Mouse (Mus musculus): Measurements from ENCODE around the gene Fam83c. TPM values are rescaled to one million over a fixed set of nuclear protein-coding genes. Genes with fewer than 3 reads are reported as not detected.
A peak's percentile ranks its signal among the peaks of the same experiment; 100 is the strongest.

Gene Fam83c
- polyA plus RNA-seq, 1 experiment from 2014 or later = 0.82 TPM

DNA sequence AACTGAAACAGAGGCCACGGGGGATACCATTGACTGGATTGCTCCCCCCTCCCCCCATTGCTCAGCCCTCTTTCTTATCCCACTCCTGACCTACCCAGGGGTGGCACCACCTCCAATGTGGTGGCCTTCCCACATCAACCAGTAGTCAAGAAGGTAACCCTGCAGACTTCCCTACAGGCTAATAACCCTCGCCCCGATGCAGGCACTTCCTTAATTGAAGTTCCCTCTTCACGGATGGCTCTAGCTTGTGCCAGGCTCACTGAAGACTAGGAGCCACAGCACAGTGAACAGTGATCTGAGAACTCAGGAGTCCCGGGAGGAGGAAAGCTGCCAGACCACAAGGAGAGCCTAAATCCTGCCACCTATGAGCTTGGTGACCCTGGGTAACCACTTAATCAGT is 47.7 kb downstream of the Fam83c start:
- no peaks in the 10 kb centered on the region for H3K36me3 ChIP-seq
- H3K9ac ChIP-seq = no peak overlapping the region
- no peak overlapping the region for H3K4me3 ChIP-seq
- no peaks in the 10 kb centered on the region for H3K9me3 ChIP-seq
- H3K27ac ChIP-seq (replicated peaks) = no peak overlapping the region
- no peak overlapping the region for H3K4me2 ChIP-seq
- no peaks in the 10 kb centered on the region for H3K27me3 ChIP-seq
- H3K4me1 ChIP-seq (replicated peaks) = no peaks in the 10 kb centered on the region
- no peak for ATAC-seq (ENCODE audit: low FRiP score, low read depth)
- 76% methylated on average over 5 of the region's 5 CpGs for WGBS

DNA sequence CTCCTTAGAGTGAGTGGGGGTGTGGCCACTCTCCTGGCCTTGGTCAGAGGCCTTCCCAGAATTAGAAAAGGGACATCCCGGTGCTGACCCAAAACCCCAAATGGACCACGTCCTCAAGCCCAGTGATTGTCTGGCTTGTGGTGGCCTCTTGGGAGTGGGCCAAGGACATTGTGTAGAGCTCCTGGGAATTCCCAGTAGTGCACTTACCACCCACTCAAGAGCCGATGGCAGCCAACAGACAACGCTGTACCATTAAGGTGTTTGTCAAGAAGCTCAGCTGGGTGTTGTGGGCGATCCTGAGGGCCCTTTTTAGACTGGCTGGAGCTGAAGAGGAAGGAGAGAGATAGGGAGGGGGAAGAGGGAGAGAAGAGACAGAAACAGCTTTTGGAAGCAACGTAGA is 50.1 kb downstream of the Fam83c start:
- no peak overlapping the region for H3K9ac ChIP-seq
- 0 out of 2 replicates have a peak, but pooled peaks cover 5% of the 10 kb centered on the region for H3K4me1 ChIP-seq (replicated peaks)
- no peak overlapping the region for H3K27ac ChIP-seq (replicated peaks)
- H3K27me3 ChIP-seq = no peaks in the 10 kb centered on the region
- no peak overlapping the region for H3K4me3 ChIP-seq
- no peaks in the 10 kb centered on the region for H3K36me3 ChIP-seq
- no peaks in the 10 kb centered on the region for H3K9me3 ChIP-seq
- WGBS = 76% methylated on average over 6 of the region's 6 CpGs
- H3K4me2 ChIP-seq = no peak overlapping the region
- ATAC-seq (ENCODE audit: low FRiP score, low read depth) = no peak

DNA sequence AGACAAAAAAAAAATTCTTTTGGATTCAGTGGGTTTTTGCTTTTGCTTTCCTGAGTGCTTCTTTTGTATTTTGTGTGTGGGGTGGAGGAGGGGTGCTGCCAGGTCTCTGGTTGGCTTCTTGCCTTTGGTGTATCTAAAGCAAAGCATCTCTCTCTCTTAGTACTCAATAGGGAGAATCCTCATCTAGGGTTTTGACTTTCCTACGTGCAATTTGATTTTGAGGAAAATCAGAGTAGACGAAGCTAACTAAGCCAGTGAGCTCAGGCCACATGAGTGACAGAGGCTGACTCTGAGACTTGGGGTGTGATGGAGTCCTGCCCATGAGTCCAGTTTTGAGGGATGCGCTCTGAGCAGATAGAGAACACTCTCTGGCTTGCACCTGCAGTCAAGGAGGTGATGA is 55.1 kb downstream of the Fam83c start:
- Histone ChIP-seq H3K9me3 (no peaks in the 10 kb centered on the region), H3K4me3 (no peak overlapping the region), H3K9ac (no peak overlapping the region), H3K27ac (replicated peaks) (no peak overlapping the region), H3K36me3 (no peaks in the 10 kb centered on the region), H3K4me2 (no peak overlapping the region), H3K27me3 (no peaks in the 10 kb centered on the region), H3K4me1 (replicated peaks) (peaks cover 45% of the 10 kb centered on the region)
- no peak for ATAC-seq (ENCODE audit: low FRiP score, low read depth)
- WGBS = 79% methylated on average over 3 of the region's 3 CpGs

DNA sequence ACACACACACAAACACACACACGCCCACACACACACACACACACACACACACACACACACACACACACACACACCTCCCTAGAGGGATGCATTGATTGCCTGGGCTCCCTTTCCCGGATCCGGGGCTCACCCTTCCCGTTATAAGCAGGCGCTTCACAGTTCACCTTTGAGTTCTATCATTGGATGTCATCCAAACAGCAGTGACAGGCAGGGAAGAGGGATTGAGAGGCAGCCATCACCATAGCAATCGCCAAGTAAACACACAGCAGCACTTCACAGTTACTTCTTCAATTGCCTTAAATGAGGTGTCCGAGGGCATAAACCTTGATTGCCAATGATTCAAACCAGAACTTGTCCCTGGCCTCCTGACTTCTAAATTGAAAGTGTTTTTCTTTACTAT is 55.6 kb downstream of the Fam83c start:
- H3K27me3 ChIP-seq = no peaks in the 10 kb centered on the region
- H3K9me3 ChIP-seq = no peaks in the 10 kb centered on the region
- peaks cover 47% of the 10 kb centered on the region for H3K4me1 ChIP-seq (replicated peaks)
- H3K9ac ChIP-seq = no peak overlapping the region
- WGBS = 43% methylated on average over 7 of the region's 7 CpGs
- ATAC-seq (ENCODE audit: low FRiP score, low read depth) = no peak
- no peak overlapping the region for H3K4me3 ChIP-seq
- no peaks in the 10 kb centered on the region for H3K36me3 ChIP-seq
- no peak overlapping the region for H3K4me2 ChIP-seq
- no peak overlapping the region for H3K27ac ChIP-seq (replicated peaks)

DNA sequence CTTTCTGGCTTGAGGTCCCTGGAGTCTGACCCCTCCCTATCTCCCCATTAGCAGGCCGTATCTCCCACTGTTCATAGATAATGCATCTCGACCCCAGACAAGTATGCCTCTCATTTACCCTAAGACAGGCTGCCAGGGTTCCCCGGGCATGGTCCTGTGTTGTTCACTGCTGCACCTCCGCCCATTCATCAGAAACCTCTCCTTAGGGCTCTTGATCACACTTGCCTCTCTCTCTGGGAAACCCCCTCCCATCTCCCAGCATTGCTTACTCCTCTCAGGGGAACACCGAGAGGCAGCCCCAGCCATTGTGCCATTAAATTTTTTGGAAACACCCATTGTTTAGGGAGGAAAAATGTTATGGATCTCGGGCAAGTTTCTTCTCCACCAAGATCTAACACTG is 56.6 kb downstream of the Fam83c start:
- H3K4me1 ChIP-seq (replicated peaks) = peaks cover 47% of the 10 kb centered on the region
- H3K9ac ChIP-seq = no peak overlapping the region
- no peak overlapping the region for H3K27ac ChIP-seq (replicated peaks)
- no peaks in the 10 kb centered on the region for H3K36me3 ChIP-seq
- no peak; the same call in 1 of the 2 replicates for ATAC-seq (ENCODE audit: low FRiP score, low read depth)
- 42% methylated on average over 6 of the region's 6 CpGs for WGBS
- H3K4me2 ChIP-seq = peak overlapping the region; percentile 64
- no peak overlapping the region for H3K4me3 ChIP-seq
- H3K9me3 ChIP-seq = no peaks in the 10 kb centered on the region
- H3K27me3 ChIP-seq = no peaks in the 10 kb centered on the region

DNA sequence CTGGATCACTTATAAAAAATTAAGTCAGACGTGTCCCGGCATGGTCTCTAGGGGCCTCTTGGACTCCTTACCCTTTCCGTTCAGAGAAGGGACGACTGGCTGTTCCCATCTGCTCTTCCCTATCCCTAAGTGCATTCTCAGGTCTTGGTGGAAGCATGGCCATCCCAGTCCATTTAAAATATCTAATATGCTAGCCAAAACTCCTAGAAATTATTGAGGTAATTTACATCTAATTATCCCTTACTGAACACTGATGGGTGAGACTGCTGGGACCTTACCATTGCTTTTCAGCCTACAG is 57.0 kb downstream of the Fam83c start:
- H3K36me3 ChIP-seq = no peaks in the 10 kb centered on the region
- no peak overlapping the region for H3K4me3 ChIP-seq
- WGBS = 40% methylated on average over 4 of the region's 4 CpGs
- no peak for ATAC-seq (ENCODE audit: low FRiP score, low read depth)
- no peak overlapping the region for H3K27ac ChIP-seq (replicated peaks)
- H3K9ac ChIP-seq = no peak overlapping the region
- no peaks in the 10 kb centered on the region for H3K27me3 ChIP-seq
- peaks cover 47% of the 10 kb centered on the region for H3K4me1 ChIP-seq (replicated peaks)
- H3K9me3 ChIP-seq = no peaks in the 10 kb centered on the region
- peak overlapping the region; percentile 64 for H3K4me2 ChIP-seq

Other genes starting within 250 kb of the Fam83c start
- 14.9 and 15.3 TPM in 2 replicates for gene Gss, start 242.0 kb downstream of the Fam83c start, polyA plus RNA-seq (2015; fragmentation: Nextera tagmentation; extraction: Ambion mirVana)
- gene Myh7b, start 223.6 kb downstream of the Fam83c start, polyA plus RNA-seq (2015; fragmentation: Nextera tagmentation; extraction: Ambion mirVana) = 1.4 and 1.6 TPM in 2 replicates
- 162 and 164 TPM in 2 replicates for gene Trpc4ap, start 142.5 kb downstream of the Fam83c start, polyA plus RNA-seq (2015; fragmentation: Nextera tagmentation; extraction: Ambion mirVana)
- 39.9 and 42.4 TPM in 2 replicates for gene Edem2, start 105.4 kb downstream of the Fam83c start, polyA plus RNA-seq (2015; fragmentation: Nextera tagmentation; extraction: Ambion mirVana)
- gene Gm17581, start 99.0 kb downstream of the Fam83c start, polyA plus RNA-seq (2015; fragmentation: Nextera tagmentation; extraction: Ambion mirVana) = not detected in 2 replicates
- 2.9 and 4.1 TPM in 2 replicates for gene Procr, start 83.7 kb downstream of the Fam83c start, polyA plus RNA-seq (2015; fragmentation: Nextera tagmentation; extraction: Ambion mirVana)
- 18.9 and 19.6 TPM in 2 replicates for gene Mmp24, start 59.5 kb downstream of the Fam83c start, polyA plus RNA-seq (2015; fragmentation: Nextera tagmentation; extraction: Ambion mirVana)
- gene BC029722, start 15.4 kb downstream of the Fam83c start, polyA plus RNA-seq (2015; fragmentation: Nextera tagmentation; extraction: Ambion mirVana) = 39.1 and 42.7 TPM in 2 replicates
- gene Eif6, start 7.9 kb downstream of the Fam83c start, polyA plus RNA-seq (2015; fragmentation: Nextera tagmentation; extraction: Ambion mirVana) = 148 and 155 TPM in 2 replicates
- gene Uqcc1, start 95.5 kb upstream of the Fam83c start, polyA plus RNA-seq (2015; fragmentation: Nextera tagmentation; extraction: Ambion mirVana) = 64.2 and 65.0 TPM in 2 replicates
- gene Gm15557, start 105.9 kb upstream of the Fam83c start, polyA plus RNA-seq (2015; fragmentation: Nextera tagmentation; extraction: Ambion mirVana) = not detected in 2 replicates
- gene Gdf5, start 110.5 kb upstream of the Fam83c start, polyA plus RNA-seq (2015; fragmentation: Nextera tagmentation; extraction: Ambion mirVana) = 1.8 and 2.8 TPM in 2 replicates
- 13.6 and 16.9 TPM in 2 replicates for gene Cep250, start 121.6 kb upstream of the Fam83c start, polyA plus RNA-seq (2015; fragmentation: Nextera tagmentation; extraction: Ambion mirVana)
- 1.2 and 2.9 TPM in 2 replicates for gene 6430550D23Rik, start 173.1 kb upstream of the Fam83c start, polyA plus RNA-seq (2015; fragmentation: Nextera tagmentation; extraction: Ambion mirVana)
- gene Ergic3, start 173.2 kb upstream of the Fam83c start, polyA plus RNA-seq (2015; fragmentation: Nextera tagmentation; extraction: Ambion mirVana) = 426 and 467 TPM in 2 replicates
- not detected in 2 replicates for gene Fer1l4, start 218.1 kb upstream of the Fam83c start, polyA plus RNA-seq (2015; fragmentation: Nextera tagmentation; extraction: Ambion mirVana)
- 7.0 and 7.3 TPM in 2 replicates for gene Spag4, start 230.3 kb upstream of the Fam83c start, polyA plus RNA-seq (2015; fragmentation: Nextera tagmentation; extraction: Ambion mirVana)

Data from hindbrain, embryonic 15.5 days (tissue).